Mouse (Mus musculus) G1E (cell line): Measurements from ENCODE around the gene Zbp1.

Experiments used
- CTCF ChIP-seq: IDR thresholded peaks from 2 replicates; pipeline ENCODE4 v1.5.1; 2012; ENCODE audit warnings: low read depth, low read length, inconsistent platforms, mixed read lengths
- GATA1 ChIP-seq: IDR thresholded peaks from 2 replicates; pipeline ENCODE4 v1.6.1; 2012; ENCODE audit warnings: borderline replicate concordance, low read length, inconsistent platforms, mixed read lengths
- GATA2 ChIP-seq: IDR thresholded peaks from 2 replicates; pipeline ENCODE4 v1.6.1; 2012; ENCODE audit warnings: low read depth, low read length, inconsistent platforms, borderline replicate concordance
- POLR2AphosphoS5 ChIP-seq: IDR thresholded peaks from 2 replicates; pipeline ENCODE4 v1.6.1; 2012; ENCODE audit warnings: low read depth, low read length, inconsistent platforms; ENCODE audit not compliant: insufficient replicate concordance

DNA sequence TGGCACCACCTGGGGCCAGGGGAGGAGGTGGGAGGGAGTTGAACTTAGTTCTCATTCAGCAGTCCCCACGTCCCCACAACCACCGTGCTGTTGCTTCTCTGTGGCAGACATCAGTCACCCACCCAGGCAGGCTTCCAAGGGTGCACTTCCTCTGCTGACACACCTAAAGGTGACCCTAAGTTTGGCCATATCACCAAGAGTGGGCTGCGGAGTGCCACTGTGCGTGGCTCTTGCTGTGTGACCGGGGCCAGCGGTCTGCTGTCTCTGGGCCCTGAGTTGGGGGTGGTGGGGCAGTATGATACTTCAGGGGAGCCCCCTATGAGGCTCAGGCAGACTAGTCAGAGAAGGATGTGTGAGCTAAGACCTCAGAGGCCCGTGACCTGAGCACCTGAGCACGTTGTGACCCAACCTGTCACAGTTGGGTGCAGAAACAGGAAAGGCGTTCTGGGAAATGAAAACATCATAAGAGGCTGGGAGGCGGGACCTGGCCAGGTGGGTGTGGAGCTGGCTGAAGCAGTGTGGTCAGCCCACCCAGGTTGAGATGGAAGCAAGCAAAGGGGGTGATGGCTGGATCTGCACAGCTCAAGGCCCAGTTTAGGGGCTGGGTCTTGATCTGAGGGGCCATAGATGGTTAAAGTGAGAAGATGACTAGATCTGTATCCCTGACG, 37.9 kb downstream of the Zbp1 start:
- TF ChIP-seq CTCF (no peak), POLR2AphosphoS5 (no peak), GATA2 (no peak), GATA1 (no peak)
